Mouse (Mus musculus) brown adipose tissue, adult 24 weeks (tissue): Measurements from ENCODE around the gene Fam166a. TPM values are rescaled to one million over a fixed set of nuclear protein-coding genes. Genes with fewer than 3 reads are reported as not detected.
A peak's percentile ranks its signal among the peaks of the same experiment; 100 is the strongest.
"Not testable (repeated sequence)": the region's sequence is repeated elsewhere in the genome, so short reads cannot be mapped to it uniquely, and the experiment has no call there.

Experiments
- H3K27ac ChIP-seq: fragments of 200-500 bp; replicated peaks from 2 replicates; pipeline ENCODE4 v1.5.1; 2012; ENCODE audit warnings: low read depth, mild to moderate bottlenecking, low read length
- H3K4me1 ChIP-seq: fragments of 200-500 bp; 2 replicates; pipeline ENCODE4 v1.6.1; 2012; ENCODE audit warnings: low read length, mixed read lengths; ENCODE audit not compliant: control insufficient read depth, insufficient read depth, insufficient read length
- H3K4me3 ChIP-seq: fragments of 200-500 bp; 2 replicates; pipeline ENCODE4 v1.5.1; 2012; ENCODE audit warnings: low read depth, mild to moderate bottlenecking, low read length, moderate library complexity; ENCODE audit not compliant: insufficient read depth
- polyA plus RNA-seq: library from polyadenylated mRNA; stranded (reverse); fragments of >200 nt; gene quantifications from 2 replicates; pipeline ENCODE4 v1.2.4, GENCODE M21; 2012; ENCODE audit not compliant: missing spikeins, insufficient read depth, insufficient read length

Gene Fam166a
- polyA plus RNA-seq, 1 experiment: not detected

GRCm38 (mm10) chr2:25239766-25240165, 21.2 kb downstream of the Fam166a start:
- H3K27ac ChIP-seq: no peak overlapping the region
- peaks cover 3% of the 10 kb centered on the region; the same call in 1 of the 2 replicates for H3K4me1 ChIP-seq
- no peak overlapping the region for H3K4me3 ChIP-seq

GRCm38 (mm10) chr2:25240310-25240709, 21.8 kb downstream of the Fam166a start:
- peaks cover 3% of the 10 kb centered on the region; the same call in 1 of the 2 replicates for H3K4me1 ChIP-seq
- H3K27ac ChIP-seq: no peak overlapping the region
- H3K4me3 ChIP-seq: peak overlapping the region; percentile 57; the same call in 1 of the 2 replicates

GRCm38 (mm10) chr2:25240723-25241437, 22.3 kb downstream of the Fam166a start:
- H3K27ac ChIP-seq: no peak overlapping the region
- peaks cover 3% of the 10 kb centered on the region; the same call in 1 of the 2 replicates for H3K4me1 ChIP-seq
- H3K4me3 ChIP-seq: peak overlapping the region; percentile 57

- H3K4me3 ChIP-seq: peak overlapping the region; percentile 57; the same call in 1 of the 2 replicates
- H3K4me1 ChIP-seq: peaks cover 3% of the 10 kb centered on the region; the same call in 1 of the 2 replicates
- H3K27ac ChIP-seq: no peak overlapping the region
These were observed 22.9 kb downstream of the Fam166a start for GRCm38 (mm10) chr2:25241438-25241775.

GRCm38 (mm10) chr2:25242101-25242506, 23.6 kb downstream of the Fam166a start, which contains the start of the genes Rnf208 and Cysrt1:
TSS of gene Rnf208 (plus strand) at chr2:25242255.
TSS of gene Cysrt1 (minus strand) at chr2:25242452.
- H3K27ac ChIP-seq: no peak within 1 kb of the TSS

GRCm38 (mm10) chr2:25243342-25243741, 24.8 kb downstream of the Fam166a start:
- Histone ChIP-seq H3K27ac (no peak overlapping the region), H3K4me3 (no peak overlapping the region), H3K4me1 (peaks cover 3% of the 10 kb centered on the region; the same call in 1 of the 2 replicates)

More at GRCm38 (mm10) chr2:25242101-25242506, 23.6 kb downstream of the Fam166a start, which contains the start of the genes Rnf208 and Cysrt1:
- Histone ChIP-seq H3K4me1 (peaks cover 3% of the 10 kb centered on the region; the same call in 1 of the 2 replicates), H3K4me3 (peak within 1 kb of the TSS; percentile 57)

- H3K4me1 ChIP-seq: peaks cover 3% of the 10 kb centered on the region; the same call in 1 of the 2 replicates
- no peak overlapping the region for H3K27ac ChIP-seq
- no peak overlapping the region for H3K4me3 ChIP-seq
These were observed 25.6 kb downstream of the Fam166a start for GRCm38 (mm10) chr2:25244144-25244543.

- Histone ChIP-seq H3K4me1 (peaks cover under 1% of the 10 kb centered on the region; the same call in 1 of the 2 replicates), H3K27ac (no peak within 1 kb of the TSS), H3K4me3 (no peak within 1 kb of the TSS)
These were observed 27.9 kb downstream of the Fam166a start, which contains the start of gene AL732309.1 for GRCm38 (mm10) chr2:25246183-25247072. TSS of gene AL732309.1 (minus strand) at chr2:25246863.

GRCm38 (mm10) chr2:25252331-25252730, 33.8 kb downstream of the Fam166a start:
- Histone ChIP-seq H3K27ac (no peak overlapping the region), H3K4me1 (no peaks in the 10 kb centered on the region), H3K4me3 (no peak overlapping the region)

- peak within 1 kb of the TSS; percentile 59; the same call in 1 of the 2 replicates for H3K27ac ChIP-seq
- peak within 1 kb of the TSS; percentile 98 for H3K4me3 ChIP-seq
These were observed 36.8 kb downstream of the Fam166a start, which contains the start of gene Tmem203 for GRCm38 (mm10) chr2:25255284-25255779. TSS of gene Tmem203 (plus strand) at chr2:25255439.

GRCm38 (mm10) chr2:25256443-25257109, 38.0 kb downstream of the Fam166a start:
- H3K27ac ChIP-seq, H3K4me1 ChIP-seq: not testable (repeated sequence)
- peak overlapping the region; percentile 30; the same call in 1 of the 2 replicates for H3K4me3 ChIP-seq

More at GRCm38 (mm10) chr2:25255284-25255779, 36.8 kb downstream of the Fam166a start, which contains the start of gene Tmem203:
- no peaks in the 10 kb centered on the region for H3K4me1 ChIP-seq

- not testable (repeated sequence) for H3K4me1 ChIP-seq, H3K27ac ChIP-seq, H3K4me3 ChIP-seq
These were observed 38.7 kb downstream of the Fam166a start for GRCm38 (mm10) chr2:25257250-25257649.

GRCm38 (mm10) chr2:25258887-25259286, 40.3 kb downstream of the Fam166a start:
- Histone ChIP-seq H3K27ac (no peak overlapping the region), H3K4me3 (no peak overlapping the region)

GRCm38 (mm10) chr2:25261870-25262269, 43.3 kb downstream of the Fam166a start:
- Histone ChIP-seq H3K4me3 (peak overlapping the region; percentile 58), H3K4me1 (peaks cover 32% of the 10 kb centered on the region), H3K27ac (no peak overlapping the region; the same call in 1 of the 2 replicates)

More at GRCm38 (mm10) chr2:25258887-25259286, 40.3 kb downstream of the Fam166a start:
- peaks cover 7% of the 10 kb centered on the region for H3K4me1 ChIP-seq
